Mouse (Mus musculus): ENCODE measurements at regions not wholly inside any gene's neighbourhood (a gene's known extent, or its start where the extent isn't known, plus 50 kb on each side); places are given as distances from the start of the nearest gene placed in this dataset.

DNA sequence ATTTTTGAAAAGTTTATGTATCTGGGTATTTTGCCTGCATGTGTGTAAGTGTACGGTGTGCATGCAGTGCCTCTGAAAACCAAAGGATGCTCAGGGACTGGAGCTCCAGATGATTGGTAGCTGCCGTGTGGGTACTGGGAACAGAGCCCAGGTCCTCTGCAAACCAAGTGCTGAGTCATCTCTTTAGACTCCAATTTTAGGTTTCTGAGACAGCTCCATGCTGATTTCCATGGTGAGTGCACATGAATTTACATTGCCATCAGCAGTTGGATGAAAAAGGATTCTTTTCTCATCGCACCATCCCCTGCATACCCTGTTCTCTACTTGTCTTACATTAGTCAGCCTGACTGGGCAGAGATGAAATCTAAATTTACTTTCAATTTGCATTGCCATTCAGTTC is 122.1 kb upstream of the Otogl start:
- TF ChIP-seq EP300 (IDR thresholded peaks at IDR 0.05; ENCODE audit: low read depth) (no peak), CTCF (IDR thresholded peaks at IDR 0.05; ENCODE audit: low read depth) (no peak)

All from liver, postnatal 0 days (tissue).